Mouse (Mus musculus) midbrain, postnatal 0 days (tissue): Measurements from ENCODE around the gene Hacd2. TPM values are rescaled to one million over a fixed set of nuclear protein-coding genes. Genes with fewer than 3 reads are reported as not detected.

Experiments used
- ATAC-seq: fragments of 200-750 bp; cut with Nextera tagmentation; 2 replicates; pipeline ENCODE4 v1.8.0; 2017; ENCODE audit warnings: moderate number of reproducible peaks, mild to moderate bottlenecking, moderate TSS enrichment, moderate library complexity; ENCODE audit not compliant: low FRiP score
- DNase-seq: peaks from one replicate; pipeline ENCODE4 v3.0.0-alpha.2; 2015; ENCODE audit warnings: low spot score
- H3K27ac ChIP-seq: fragments of 300-500 bp; sonication (generic); 2 replicates; pipeline ENCODE4 v1.5.1; 2014; ENCODE audit warnings: low read depth, mild to moderate bottlenecking, low read length, mixed read lengths
- H3K27me3 ChIP-seq: fragments of 300-500 bp; sonication (generic); 2 replicates; pipeline ENCODE4 v1.6.1; 2014; ENCODE audit warnings: low read length, control low read depth, mixed read lengths; ENCODE audit not compliant: insufficient read depth
- H3K36me3 ChIP-seq: fragments of 300-500 bp; sonication (generic); 2 replicates; pipeline ENCODE4 v1.6.1; 2014; ENCODE audit warnings: low read length, control low read depth, mixed read lengths; ENCODE audit not compliant: insufficient read depth
- H3K4me1 ChIP-seq: fragments of 300-500 bp; sonication (generic); 2 replicates; pipeline ENCODE4 v1.6.1; 2014; ENCODE audit warnings: mild to moderate bottlenecking, control low read depth, antibody characterized with exemption, low read length, mixed read lengths; ENCODE audit not compliant: insufficient read depth
- H3K4me2 ChIP-seq: fragments of 300-500 bp; sonication (generic); 2 replicates; pipeline ENCODE4 v1.6.1; 2014; ENCODE audit warnings: low read depth, mild to moderate bottlenecking, low read length, mixed read lengths; ENCODE audit not compliant: poor library complexity, severe bottlenecking
- H3K4me3 ChIP-seq: fragments of 300-500 bp; sonication (generic); 2 replicates; pipeline ENCODE4 v1.5.1; 2014; ENCODE audit warnings: low read depth, mild to moderate bottlenecking, low read length, moderate library complexity
- H3K9ac ChIP-seq: fragments of 300-500 bp; sonication (generic); replicated peaks from 2 replicates; pipeline ENCODE4 v1.6.1; 2014; ENCODE audit warnings: mild to moderate bottlenecking, low read length, moderate library complexity, mixed read lengths; ENCODE audit not compliant: poor library complexity, severe bottlenecking
- H3K9me3 ChIP-seq: fragments of 300-500 bp; sonication (generic); 2 replicates; pipeline ENCODE4 v1.6.1; 2016; ENCODE audit warnings: low read length, control low read depth
- CTCF ChIP-seq: IDR thresholded peaks from 2 replicates; pipeline ENCODE4 v1.5.1; 2016; ENCODE audit warnings: antibody characterized with exemption, mild to moderate bottlenecking
- WGBS: fragments of 180-500 bp; shearing (Covaris S2); extraction: QIAGEN DNeasy Blood & Tissue Kit; methylation state at CpG from one replicate; pipeline ENCODE4 v1.1.7; 2014; 5-methylcytosine and 5-hydroxymethylcytosine counted together
- polyA plus RNA-seq: library from polyadenylated mRNA; unstranded; fragments of >200 nt; fragmentation: Nextera tagmentation; extraction: Ambion mirVana; gene quantifications from 2 replicates; pipeline ENCODE4 v1.2.1, GENCODE M21; 2015
- total RNA-seq: library from RNA; depleted of rRNA; stranded (reverse); fragments of >200 nt; gene quantifications from 2 replicates; pipeline ENCODE4 v1.2.3, GENCODE M21; 2014

The Hacd2 gene
- total and polyA plus RNA-seq, 2 experiments from 2014 or later = 28.4 to 49.4 TPM

DNA sequence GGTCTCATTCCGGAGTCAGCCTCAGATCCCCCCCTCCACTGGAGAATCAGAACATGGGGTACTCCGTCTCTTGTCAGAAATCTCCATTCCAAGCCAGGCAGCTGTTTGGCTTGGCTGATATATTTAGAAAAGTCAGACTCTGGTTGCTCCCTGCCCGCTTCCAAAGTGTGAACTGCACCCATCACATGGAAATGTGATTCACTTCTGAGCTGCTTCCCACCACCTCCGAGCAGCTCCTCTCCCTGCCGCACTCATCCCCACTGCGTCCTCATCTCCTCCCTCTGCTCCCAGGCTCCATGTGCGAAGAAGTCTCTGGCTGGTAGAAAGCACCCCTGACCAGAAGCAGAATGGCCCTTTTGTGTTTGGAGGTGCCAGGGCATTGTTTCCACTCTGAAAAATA, 95.2 kb downstream of the Hacd2 start:
- ATAC-seq = no peak
- H3K27me3 ChIP-seq = no peaks in the 10 kb centered on the region
- no peaks in the 10 kb centered on the region for H3K4me1 ChIP-seq
- H3K4me2 ChIP-seq = no peak overlapping the region
- H3K27ac ChIP-seq = no peak overlapping the region
- no peak overlapping the region for H3K9ac ChIP-seq
- WGBS = 57% methylated on average over 7 of the region's 7 CpGs
- TF ChIP-seq CTCF = no peak
- H3K36me3 ChIP-seq = no peaks in the 10 kb centered on the region
- no peaks in the 10 kb centered on the region for H3K9me3 ChIP-seq
- no peak overlapping the region for H3K4me3 ChIP-seq
- no peak for DNase-seq

DNA sequence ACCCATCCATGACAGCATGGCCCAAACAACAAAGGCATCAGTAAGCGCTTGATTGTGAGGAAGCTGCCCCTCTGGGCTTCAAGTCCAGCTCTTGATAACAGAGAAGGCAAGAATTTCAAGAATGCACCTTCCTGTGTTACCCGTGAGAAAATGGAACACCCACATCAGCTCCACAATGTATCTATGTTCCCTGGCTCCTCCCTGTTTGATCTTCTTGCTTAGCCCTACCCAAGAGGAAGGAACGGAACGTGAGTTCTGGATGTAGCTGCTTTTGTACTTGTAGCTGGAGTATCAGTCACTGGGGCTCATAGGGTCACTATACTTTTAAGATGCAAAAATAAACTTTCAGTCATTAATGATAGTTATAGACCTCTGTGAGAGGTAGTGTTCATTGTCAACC, 98.4 kb downstream of the Hacd2 start:
- ATAC-seq (no peak), DNase-seq (no peak)
- Histone ChIP-seq H3K36me3 (no peaks in the 10 kb centered on the region), H3K27me3 (no peaks in the 10 kb centered on the region), H3K9me3 (no peaks in the 10 kb centered on the region), H3K9ac (no peak overlapping the region), H3K4me2 (no peak overlapping the region), H3K4me1 (no peaks in the 10 kb centered on the region), H3K27ac (no peak overlapping the region), H3K4me3 (no peak overlapping the region)
- TF ChIP-seq CTCF = no peak
- 82% methylated on average over 4 of the region's 4 CpGs for WGBS

DNA sequence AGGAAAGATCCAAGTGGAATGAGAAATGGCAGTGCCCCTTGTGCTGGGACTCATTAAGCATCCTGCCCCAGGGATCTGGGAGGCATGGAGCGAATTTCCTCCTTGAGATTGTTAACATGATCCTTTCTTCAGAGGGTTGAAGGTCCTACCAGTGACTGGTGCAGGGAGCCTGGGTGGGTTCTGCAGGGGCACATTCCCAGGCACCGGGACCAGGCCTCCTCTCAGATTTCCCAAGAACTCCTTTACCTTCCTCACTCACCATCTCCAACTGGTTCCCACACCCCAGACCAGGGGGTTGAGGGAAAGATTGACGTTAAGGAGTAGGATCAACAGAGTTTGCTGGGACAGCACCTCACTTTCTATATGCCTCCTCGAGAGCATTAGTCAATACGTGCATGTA, 105.0 kb downstream of the Hacd2 start:
- Histone ChIP-seq H3K27ac (no peak overlapping the region), H3K9ac (no peak overlapping the region), H3K4me3 (no peak overlapping the region), H3K4me1 (no peaks in the 10 kb centered on the region), H3K9me3 (no peaks in the 10 kb centered on the region), H3K27me3 (no peaks in the 10 kb centered on the region), H3K4me2 (no peak overlapping the region), H3K36me3 (no peaks in the 10 kb centered on the region)
- ATAC-seq (no peak), DNase-seq (no peak)
- WGBS = 90% methylated on average over 5 of the region's 5 CpGs
- no peak for TF ChIP-seq CTCF

DNA sequence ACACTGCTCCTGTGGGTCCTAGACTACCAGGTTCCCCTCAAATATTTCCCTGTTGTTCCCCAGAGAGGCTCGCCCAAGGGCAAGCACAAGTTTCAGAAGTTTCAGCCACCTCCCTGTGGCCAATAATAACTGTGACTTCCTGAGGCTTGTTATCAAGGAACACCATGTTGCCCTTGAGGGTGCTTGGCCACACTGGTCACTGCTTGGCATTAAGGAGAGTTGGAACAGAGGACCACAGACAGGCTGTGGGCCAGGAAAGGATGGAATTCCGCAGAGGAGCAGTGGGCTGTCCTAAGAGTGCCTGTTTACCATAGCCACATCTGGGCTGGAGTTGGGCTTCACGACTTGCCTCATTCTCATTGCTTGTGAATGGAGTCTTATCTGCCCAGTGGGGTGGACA, 107.9 kb downstream of the Hacd2 start:
- ATAC-seq = no peak
- WGBS = 81% methylated on average over 3 of the region's 3 CpGs
- TF ChIP-seq CTCF = no peak

DNA sequence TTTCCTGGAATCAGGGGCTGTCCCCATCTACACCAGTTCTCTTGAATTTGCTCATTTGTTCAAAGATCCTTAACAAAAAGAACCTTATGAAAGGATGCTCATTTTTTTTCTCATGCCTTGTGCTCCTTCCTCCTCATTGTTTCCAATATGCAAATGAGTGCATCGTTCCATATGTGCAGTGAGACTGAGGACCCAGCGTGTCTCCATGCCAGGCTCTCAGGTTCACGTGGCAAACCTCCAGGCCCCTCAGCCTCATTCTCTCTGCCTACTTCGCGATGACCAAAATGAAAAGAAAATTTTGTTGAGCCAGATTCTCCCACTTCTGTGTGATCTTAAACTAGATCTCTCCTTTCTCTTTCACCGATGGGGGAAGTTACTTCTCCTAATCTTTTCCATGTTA, 117.2 kb downstream of the Hacd2 start:
- WGBS = 32% methylated on average over 6 of the region's 6 CpGs
- peak; percentile 43 for DNase-seq
- no peak overlapping the region for H3K4me2 ChIP-seq
- H3K9ac ChIP-seq = no peak overlapping the region
- ATAC-seq = no peak
- H3K9me3 ChIP-seq = no peaks in the 10 kb centered on the region
- H3K27me3 ChIP-seq = no peaks in the 10 kb centered on the region
- no peak overlapping the region for H3K4me3 ChIP-seq
- H3K4me1 ChIP-seq = peaks cover 8% of the 10 kb centered on the region; the same call in 1 of the 2 replicates
- no peak for TF ChIP-seq CTCF
- H3K36me3 ChIP-seq = no peaks in the 10 kb centered on the region
- no peak overlapping the region for H3K27ac ChIP-seq

More for the DNA sequence above, 107.9 kb downstream of the Hacd2 start:
- Histone ChIP-seq H3K27ac (no peak overlapping the region), H3K36me3 (no peaks in the 10 kb centered on the region), H3K4me3 (no peak overlapping the region), H3K9ac (no peak overlapping the region), H3K27me3 (no peaks in the 10 kb centered on the region), H3K4me2 (no peak overlapping the region), H3K4me1 (no peaks in the 10 kb centered on the region), H3K9me3 (no peaks in the 10 kb centered on the region)
- DNase-seq = no peak

DNA sequence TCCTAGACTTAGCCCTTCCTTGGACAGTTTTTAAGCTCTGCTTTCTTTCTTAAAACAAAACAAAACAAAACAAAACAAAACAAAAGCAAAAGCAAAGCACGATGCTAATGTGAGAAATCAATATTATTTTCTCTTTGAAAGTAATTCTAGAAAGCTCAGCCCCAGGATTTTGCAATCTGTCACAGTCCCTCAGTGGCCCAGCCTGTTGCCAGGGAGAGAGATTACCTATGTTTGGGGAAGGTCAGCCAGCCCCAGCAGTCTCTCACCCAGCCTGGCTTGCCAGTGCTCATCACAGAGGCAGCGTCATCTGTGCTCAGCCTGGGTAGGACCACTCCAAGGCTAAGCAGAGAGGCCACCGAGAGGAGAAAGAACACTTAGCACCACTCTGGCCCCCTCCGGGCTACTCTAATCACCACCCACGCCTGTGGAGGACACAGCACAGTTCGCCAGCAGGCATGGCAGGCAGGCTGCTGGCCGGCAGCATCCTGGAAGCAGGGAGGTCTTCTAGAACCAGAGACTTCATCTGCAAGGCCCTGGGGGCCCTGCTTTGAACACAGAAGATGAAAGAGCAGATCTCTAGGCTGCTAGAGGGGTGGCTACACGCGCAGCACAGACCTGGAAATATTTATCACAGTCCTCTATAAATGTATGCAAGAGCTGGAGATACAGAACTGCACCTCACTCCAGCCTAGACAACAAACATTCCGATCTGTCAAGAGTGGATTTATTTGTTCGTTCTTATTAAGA, 117.8 kb downstream of the Hacd2 start:
- Histone ChIP-seq H3K27me3 (no peaks in the 10 kb centered on the region), H3K27ac (peak overlapping the region; percentile 51; the same call in 1 of the 2 replicates), H3K9me3 (no peaks in the 10 kb centered on the region), H3K36me3 (no peaks in the 10 kb centered on the region), H3K4me1 (peaks cover 8% of the 10 kb centered on the region; the same call in 1 of the 2 replicates), H3K9ac (0 out of 2 replicates have a peak overlapping the region, but pooled peaks have one; percentile 13), H3K4me2 (peak overlapping the region; percentile 20; the same call in 1 of the 2 replicates), H3K4me3 (no peak overlapping the region)
- ATAC-seq (peak; percentile 70), DNase-seq (peak; percentile 74)
- WGBS = 7% methylated on average over 11 of the region's 11 CpGs
- no peak for TF ChIP-seq CTCF
